Mouse (Mus musculus): ENCODE data around the gene Olfr611. TPM values are rescaled to one million over a fixed set of nuclear protein-coding genes. Genes with fewer than 3 reads are reported as not detected.

The Olfr611 gene
- polyA plus RNA-seq, 1 experiment from 2014 or later: not detected

Other genes with a start within 250 kb of the Olfr611 start
- gene Olfr596, start 215.2 kb downstream of the Olfr611 start, polyA plus RNA-seq (2014; fragmentation: Nextera tagmentation; extraction: Ambion mirVana): not detected in 2 replicates
- gene Olfr597, start 204.5 kb downstream of the Olfr611 start, polyA plus RNA-seq (2014; fragmentation: Nextera tagmentation; extraction: Ambion mirVana): not detected in 2 replicates
- not detected in 2 replicates for gene Olfr598, start 197.3 kb downstream of the Olfr611 start, polyA plus RNA-seq (2014; fragmentation: Nextera tagmentation; extraction: Ambion mirVana)
- gene Olfr599, start 184.9 kb downstream of the Olfr611 start, polyA plus RNA-seq (2014; fragmentation: Nextera tagmentation; extraction: Ambion mirVana): not detected in 2 replicates
- not detected in 2 replicates for gene Olfr600, start 171.2 kb downstream of the Olfr611 start, polyA plus RNA-seq (2014; fragmentation: Nextera tagmentation; extraction: Ambion mirVana)
- gene Olfr601, start 158.2 kb downstream of the Olfr611 start, polyA plus RNA-seq (2014; fragmentation: Nextera tagmentation; extraction: Ambion mirVana): not detected in 2 replicates
- gene Olfr603, start 134.7 kb downstream of the Olfr611 start, polyA plus RNA-seq (2014; fragmentation: Nextera tagmentation; extraction: Ambion mirVana): not detected in 2 replicates
- not detected in 2 replicates for gene Usp17lc, start 105.8 kb downstream of the Olfr611 start, polyA plus RNA-seq (2014; fragmentation: Nextera tagmentation; extraction: Ambion mirVana)
- not detected in 2 replicates for gene Olfr605, start 75.4 kb downstream of the Olfr611 start, polyA plus RNA-seq (2014; fragmentation: Nextera tagmentation; extraction: Ambion mirVana)
- gene Olfr606, start 71.8 kb downstream of the Olfr611 start, polyA plus RNA-seq (2014; fragmentation: Nextera tagmentation; extraction: Ambion mirVana): not detected in 2 replicates
- gene Olfr607, start 56.7 kb downstream of the Olfr611 start, polyA plus RNA-seq (2014; fragmentation: Nextera tagmentation; extraction: Ambion mirVana): not detected in 2 replicates
- gene Olfr608, start 51.0 kb downstream of the Olfr611 start, polyA plus RNA-seq (2014; fragmentation: Nextera tagmentation; extraction: Ambion mirVana): not detected in 2 replicates
- gene Olfr609, start 22.8 kb downstream of the Olfr611 start, polyA plus RNA-seq (2014; fragmentation: Nextera tagmentation; extraction: Ambion mirVana): not detected in 2 replicates
- not detected in 2 replicates for gene Olfr610, start 8.7 kb downstream of the Olfr611 start, polyA plus RNA-seq (2014; fragmentation: Nextera tagmentation; extraction: Ambion mirVana)
- not detected in 2 replicates for gene Olfr612, start 21.9 kb upstream of the Olfr611 start, polyA plus RNA-seq (2014; fragmentation: Nextera tagmentation; extraction: Ambion mirVana)
- gene Olfr613, start 27.2 kb upstream of the Olfr611 start, polyA plus RNA-seq (2014; fragmentation: Nextera tagmentation; extraction: Ambion mirVana): not detected in 2 replicates
- not detected in 2 replicates for gene Olfr615, start 35.2 kb upstream of the Olfr611 start, polyA plus RNA-seq (2014; fragmentation: Nextera tagmentation; extraction: Ambion mirVana)
- gene Olfr616, start 48.3 kb upstream of the Olfr611 start, polyA plus RNA-seq (2014; fragmentation: Nextera tagmentation; extraction: Ambion mirVana): not detected in 2 replicates
- gene Olfr617, start 52.2 kb upstream of the Olfr611 start, polyA plus RNA-seq (2014; fragmentation: Nextera tagmentation; extraction: Ambion mirVana): not detected in 2 replicates
- gene Olfr618, start 69.3 kb upstream of the Olfr611 start, polyA plus RNA-seq (2014; fragmentation: Nextera tagmentation; extraction: Ambion mirVana): not detected in 2 replicates
- not detected in 2 replicates for gene Olfr619, start 79.7 kb upstream of the Olfr611 start, polyA plus RNA-seq (2014; fragmentation: Nextera tagmentation; extraction: Ambion mirVana)
- gene Olfr620, start 91.7 kb upstream of the Olfr611 start, polyA plus RNA-seq (2014; fragmentation: Nextera tagmentation; extraction: Ambion mirVana): not detected in 2 replicates
- gene Olfr622, start 121.9 kb upstream of the Olfr611 start, polyA plus RNA-seq (2014; fragmentation: Nextera tagmentation; extraction: Ambion mirVana): not detected in 2 replicates
- not detected in 2 replicates for gene Olfr623, start 142.9 kb upstream of the Olfr611 start, polyA plus RNA-seq (2014; fragmentation: Nextera tagmentation; extraction: Ambion mirVana)
- gene Olfr624, start 150.3 kb upstream of the Olfr611 start, polyA plus RNA-seq (2014; fragmentation: Nextera tagmentation; extraction: Ambion mirVana): 0.04 TPM in 1 of 2 replicates, not detected in the other
- not detected in 2 replicates for gene Olfr625-ps1, start 161.9 kb upstream of the Olfr611 start, polyA plus RNA-seq (2014; fragmentation: Nextera tagmentation; extraction: Ambion mirVana)
- not detected in 2 replicates for gene Olfr243, start 193.8 kb upstream of the Olfr611 start, polyA plus RNA-seq (2014; fragmentation: Nextera tagmentation; extraction: Ambion mirVana)
- gene Olfr628, start 209.5 kb upstream of the Olfr611 start, polyA plus RNA-seq (2014; fragmentation: Nextera tagmentation; extraction: Ambion mirVana): not detected in 2 replicates
- not detected in 2 replicates for gene Olfr629, start 224.1 kb upstream of the Olfr611 start, polyA plus RNA-seq (2014; fragmentation: Nextera tagmentation; extraction: Ambion mirVana)
- not detected in 2 replicates for gene Olfr630, start 236.5 kb upstream of the Olfr611 start, polyA plus RNA-seq (2014; fragmentation: Nextera tagmentation; extraction: Ambion mirVana)

Data from kidney, embryonic 14.5 days (tissue).